20 mouse cellular contexts compared by ENCODE assay signal in the genomic region with DNA sequence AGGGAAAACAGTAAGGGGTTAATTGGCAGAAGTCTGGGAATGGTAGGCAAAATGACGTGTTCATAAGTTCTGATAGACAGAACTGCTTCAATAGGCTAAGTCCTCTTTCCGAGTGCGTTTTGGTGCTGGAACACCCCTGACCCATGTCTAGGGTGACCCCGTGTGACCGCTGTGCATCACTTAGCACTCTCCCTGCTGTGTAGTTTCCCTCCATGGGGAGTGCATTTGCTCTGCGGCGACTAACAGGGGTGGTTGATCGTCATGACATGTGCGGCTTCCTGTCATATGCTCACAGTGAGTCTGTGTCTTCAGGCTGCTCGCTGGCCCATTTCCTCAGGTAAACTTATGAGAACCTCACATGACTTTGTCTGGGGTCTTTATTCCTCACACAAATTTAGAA.
DNase-seq lines count a peak whose midpoint lies in the region; ATAC-seq and TF ChIP-seq lines count a peak whose summit lies in the region.
"Had no signal": no experiment of that assay in that cellular context is flagged by ENCODE, and none has a peak within 500 bp of the region (broad histone marks: within the 10 kb centered on the region; RNA-seq: fewer than 3 reads in every experiment).

No protein-coding gene starts in this region.

- no peak for TF ChIP-seq CTCF in lung, embryonic 14.5 days (IDR thresholded peaks at IDR 0.05; ENCODE audit: low read depth)

- H3K4me2 ChIP-seq in heart, embryonic 12.5 days: peak overlapping the region; percentile 47
- H3K4me2 ChIP-seq in lung, embryonic 14.5 days: 0 out of 2 replicates have a peak overlapping the region, but pooled peaks have one; percentile 23
- H3K4me2 ChIP-seq: embryonic facial prominence, embryonic 12.5 days; kidney, embryonic 15.5 days; liver, embryonic 12.5 days; midbrain, embryonic 11.5 days; neural tube, embryonic 12.5 days had no signal

- H3K9me3 ChIP-seq in heart, embryonic 12.5 days (replicated peaks): no peaks in the 10 kb centered on the region
- no peaks in the 10 kb centered on the region for H3K9me3 ChIP-seq in lung, embryonic 14.5 days (ENCODE audit: low read depth, low read length)
- H3K9me3 ChIP-seq: embryonic facial prominence, embryonic 12.5 days; kidney, embryonic 15.5 days; liver, embryonic 12.5 days; neural tube, embryonic 12.5 days had no signal

- no peak overlapping the region for H3K4me3 ChIP-seq in heart, embryonic 12.5 days
- H3K4me3 ChIP-seq in lung, embryonic 14.5 days (ENCODE audit: low read depth, low read length): no peak overlapping the region
- H3K4me3 ChIP-seq: embryonic facial prominence, embryonic 12.5 days; kidney, embryonic 15.5 days; liver, embryonic 12.5 days; neural tube, embryonic 12.5 days had no signal

- no peak for DNase-seq in heart, adult 9 months (ENCODE audit: low spot score in 2 of 2)
- peak; percentile 9 for DNase-seq in lung, embryonic 14.5 days
- DNase-seq in lung, postnatal 14 days: no peak
- peak; percentile 8 for DNase-seq in brain, adult 2 months (ENCODE audit: low read depth, low spot score)
- peak; percentile 7 for DNase-seq in mesoderm, embryonic 11.5 days (ENCODE audit: low read depth, low spot score)
- no peak for DNase-seq in adrenal gland, adult 2 months
- no peak for DNase-seq in frontal cortex, postnatal 25 days (ENCODE audit: low spot score in 2 of 2)
- DNase-seq: adrenal gland, postnatal 25 days; cerebellum, postnatal 14 days; heart, postnatal 14 days; lung, postnatal 10 days; right cerebral cortex, adult 18-20 months; spleen, adult 18-20 months had no signal

- H3K27me3 ChIP-seq in heart, embryonic 12.5 days (replicated peaks): no peaks in the 10 kb centered on the region
- no peaks in the 10 kb centered on the region for H3K27me3 ChIP-seq in lung, embryonic 14.5 days (ENCODE audit: insufficient read depth, low read length)
- H3K27me3 ChIP-seq: embryonic facial prominence, embryonic 12.5 days; kidney, embryonic 15.5 days; liver, embryonic 12.5 days; neural tube, embryonic 12.5 days had no signal

- no peak for ATAC-seq in heart, embryonic 12.5 days (ENCODE audit: insufficient number of reproducible peaks, low FRiP score)
- ATAC-seq in lung, embryonic 14.5 days (ENCODE audit: insufficient read depth): no peak
- ATAC-seq: forebrain, embryonic 14.5 days; liver, embryonic 12.5 days had no signal

- no peaks in the 10 kb centered on the region for H3K36me3 ChIP-seq in heart, embryonic 12.5 days
- no peaks in the 10 kb centered on the region for H3K36me3 ChIP-seq in lung, embryonic 14.5 days (ENCODE audit: insufficient read depth)
- H3K36me3 ChIP-seq: embryonic facial prominence, embryonic 12.5 days; kidney, embryonic 15.5 days; liver, embryonic 12.5 days; neural tube, embryonic 12.5 days had no signal

- H3K27ac ChIP-seq in heart, embryonic 12.5 days (ENCODE audit: poor library complexity, severe bottlenecking): no peak overlapping the region
- H3K27ac ChIP-seq in lung, embryonic 14.5 days (ENCODE audit: low read depth): no peak overlapping the region
- H3K27ac ChIP-seq: embryonic facial prominence, embryonic 12.5 days; kidney, embryonic 15.5 days; liver, embryonic 12.5 days; neural tube, embryonic 12.5 days had no signal

- no peak overlapping the region; the same call in 1 of the 2 replicates for H3K9ac ChIP-seq in heart, embryonic 12.5 days
- no peak overlapping the region for H3K9ac ChIP-seq in lung, embryonic 14.5 days
- H3K9ac ChIP-seq: embryonic facial prominence, embryonic 12.5 days; kidney, embryonic 15.5 days; liver, embryonic 12.5 days; neural tube, embryonic 12.5 days had no signal

- peaks cover 5% of the 10 kb centered on the region; the same call in 1 of the 2 replicates for H3K4me1 ChIP-seq in heart, embryonic 12.5 days (replicated peaks)
- no peaks in the 10 kb centered on the region for H3K4me1 ChIP-seq in lung, embryonic 14.5 days (ENCODE audit: insufficient read depth)
- H3K4me1 ChIP-seq: kidney, embryonic 15.5 days; liver, embryonic 12.5 days; neural tube, embryonic 12.5 days had no signal

- 50% methylated on average over 10 of the region's 10 CpGs for WGBS in heart, embryonic 12.5 days
- 30% methylated on average over 10 of the region's 10 CpGs for WGBS in lung, embryonic 14.5 days

Comparison
In these comparisons a context has a peak if more than half of its experiments do, and no peak if none do; other contexts are left out.
1. DNase-seq: peak in lung, embryonic 14.5 days (single experiment), brain, adult 2 months (single experiment) and mesoderm, embryonic 11.5 days (single experiment); none in heart, adult 9 months (0 of 2), lung, postnatal 14 days (single experiment), adrenal gland, adult 2 months (single experiment) and frontal cortex, postnatal 25 days (0 of 2).